Mouse (Mus musculus) right cerebral cortex, postnatal 36 days (tissue): ENCODE measurements around the gene Iqschfp.
A peak's percentile ranks its signal among the peaks of the same experiment; 100 is the strongest.

Experiments
- DNase-seq, 2 experiments: peaks; one replicate each; pipeline ENCODE4 v3.0.0; 2022; ENCODE audit warnings: low spot score in 2 of 2, mixed read lengths in 1 of 2

Iqschfp gene

DNA sequence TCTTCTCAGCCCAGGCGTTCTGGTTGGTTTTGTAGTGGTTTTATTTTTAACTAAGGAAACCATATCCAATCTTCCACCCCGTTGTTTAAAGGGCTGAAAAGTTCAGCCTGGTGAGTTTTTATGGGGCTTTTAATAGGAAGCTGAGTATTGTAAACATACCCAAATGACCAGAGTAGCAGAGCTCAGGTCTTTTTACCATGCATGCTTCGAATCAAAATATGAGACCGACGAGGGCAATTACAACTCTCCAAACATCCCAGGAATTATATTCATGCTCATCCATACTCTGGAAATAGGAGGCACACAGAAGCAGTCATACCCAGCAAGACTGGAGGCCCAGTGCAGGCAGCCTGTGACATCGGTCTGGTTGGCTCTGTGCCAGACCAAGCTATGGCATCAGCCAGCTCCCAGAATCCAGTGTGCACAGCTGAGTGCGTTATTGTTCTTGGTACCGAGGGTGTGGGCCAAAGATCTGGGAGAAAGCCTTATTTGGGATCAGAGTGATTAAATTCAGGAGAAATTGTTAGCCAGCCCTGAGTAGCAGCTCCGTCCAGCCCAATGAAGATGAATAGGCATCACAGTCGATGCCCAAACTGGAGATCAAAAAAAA lies 703.4 kb downstream of the Iqschfp start:
- DNase-seq: no peak

- no peak for DNase-seq
Measured at GRCm38 (mm10) chr3:68596938-68597337, 704.9 kb downstream of the Iqschfp start.

DNA sequence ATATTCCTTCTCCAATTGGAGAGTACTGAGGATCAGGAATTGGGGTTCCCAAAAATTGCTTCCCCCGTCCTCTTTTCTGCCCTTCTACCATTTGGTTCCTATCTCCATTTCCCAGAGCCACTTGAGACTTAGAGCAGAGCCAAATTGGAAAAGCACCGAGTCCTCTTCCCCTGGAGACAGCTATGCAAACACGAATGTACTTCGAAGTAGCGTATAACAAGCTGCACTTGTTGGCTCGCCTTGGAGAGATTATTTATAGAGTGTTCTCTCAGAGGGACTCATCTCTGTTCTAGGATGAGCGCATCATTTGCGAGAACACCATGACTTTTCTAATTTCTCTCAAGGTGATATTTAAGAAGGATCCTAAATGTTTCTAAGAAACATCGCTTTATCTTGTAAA lies 710.9 kb downstream of the Iqschfp start:
- DNase-seq: no peak

- DNase-seq: no peak
Measured at GRCm38 (mm10) chr3:68604467-68604866, 712.4 kb downstream of the Iqschfp start.

DNA sequence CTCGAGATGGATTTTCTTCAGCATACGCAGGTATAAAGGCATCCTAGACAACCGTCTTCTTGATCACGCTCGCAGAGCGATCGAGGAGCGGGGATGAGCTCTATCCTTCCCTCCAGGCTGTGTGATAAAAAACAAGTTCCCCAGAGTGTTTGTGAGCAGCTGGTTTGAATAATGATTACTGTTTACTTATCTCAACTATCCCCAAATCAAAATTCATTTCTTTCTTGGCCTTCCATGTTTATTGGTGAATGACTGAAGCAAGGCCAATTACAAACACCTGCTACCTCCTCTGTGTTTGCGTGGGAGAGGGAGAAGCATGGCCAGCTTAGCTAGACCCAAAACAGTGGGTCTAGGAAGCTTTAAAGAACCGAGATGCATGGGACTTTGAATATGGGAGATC lies 712.9 kb downstream of the Iqschfp start:
- no peak for DNase-seq

DNA sequence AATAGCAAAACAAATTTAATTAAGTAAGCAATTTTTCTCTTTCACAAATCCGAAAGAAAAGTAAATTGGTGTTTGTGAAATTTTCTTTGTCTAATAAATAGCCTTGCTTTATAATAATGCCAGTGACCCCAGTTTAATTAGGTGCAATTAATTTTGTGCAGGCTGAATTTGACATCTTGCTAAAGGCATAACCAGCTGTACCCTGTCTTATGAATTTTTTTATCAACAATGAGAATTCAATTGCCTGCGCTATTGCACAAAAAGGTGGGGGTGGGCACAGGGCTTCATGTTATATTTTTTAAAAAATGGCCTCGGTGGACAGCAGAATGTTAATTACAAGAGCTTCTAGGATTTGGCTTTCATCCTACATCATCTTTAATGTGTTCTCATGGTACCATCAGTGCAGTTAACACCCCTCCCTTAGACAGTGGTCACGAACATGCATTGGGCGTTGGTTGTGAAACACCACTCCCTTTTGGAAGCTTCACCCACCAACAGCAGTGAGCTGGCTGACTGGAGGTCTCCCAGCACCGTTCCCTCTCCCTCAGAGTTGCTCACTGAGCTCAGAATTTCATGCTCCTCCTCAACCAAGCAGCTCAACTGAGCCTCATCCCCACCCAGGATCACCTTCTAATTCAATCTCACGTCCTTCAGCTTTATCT lies 714.0 kb downstream of the Iqschfp start:
- no peak for DNase-seq

DNA sequence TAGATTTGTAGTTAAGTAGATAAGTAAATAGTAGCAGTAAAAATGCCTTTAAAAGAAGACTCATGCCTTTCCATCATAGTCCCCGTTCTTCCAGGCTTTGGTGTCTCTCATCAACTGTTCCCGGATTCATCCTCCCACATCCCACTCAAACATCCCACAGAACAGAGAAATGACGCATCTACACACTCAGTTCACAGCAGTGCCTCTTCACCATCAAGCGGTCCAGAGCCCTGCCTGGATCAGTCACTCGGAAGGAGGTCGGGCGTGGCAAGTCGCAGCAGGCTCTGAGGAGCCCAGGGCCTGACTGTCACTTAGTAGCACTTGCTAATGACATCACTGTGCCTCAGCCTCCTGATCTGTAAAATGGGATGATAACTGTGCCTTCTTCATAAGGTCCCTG lies 714.7 kb downstream of the Iqschfp start:
- DNase-seq: peak in 1 of 2 experiments; percentile 82

GRCm38 (mm10) chr3:68607336-68607735 lies 715.3 kb downstream of the Iqschfp start:
- DNase-seq: no peak

- peak; percentile 90 to 95 for DNase-seq
Measured at GRCm38 (mm10) chr3:68608848-68609497, 716.9 kb downstream of the Iqschfp start.

GRCm38 (mm10) chr3:68610011-68610410 lies 718.0 kb downstream of the Iqschfp start:
- peak in 1 of 2 experiments; percentile 43 for DNase-seq

- DNase-seq: no peak
Measured at GRCm38 (mm10) chr3:68610598-68611261, 718.7 kb downstream of the Iqschfp start.

GRCm38 (mm10) chr3:68615042-68615810 lies 723.2 kb downstream of the Iqschfp start:
- no peak for DNase-seq

DNA sequence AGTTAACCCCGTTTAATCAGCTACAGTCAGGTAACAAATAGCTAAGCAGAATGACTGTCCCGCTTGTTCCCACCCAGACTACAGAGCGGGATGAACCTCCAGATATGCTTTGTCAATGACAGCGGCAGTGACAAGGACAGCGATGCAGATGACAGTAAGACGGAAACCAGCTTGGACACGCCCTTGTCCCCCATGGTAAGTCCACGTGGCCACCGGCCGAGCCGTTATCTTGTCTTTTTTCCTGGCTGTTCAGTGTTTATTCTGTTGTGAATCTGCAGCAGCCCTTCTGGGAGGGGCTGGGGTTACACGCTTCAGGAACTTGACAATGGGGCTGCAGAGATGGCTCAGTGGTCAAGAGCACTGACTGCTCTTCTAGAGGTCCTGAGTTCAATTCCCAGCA lies 724.3 kb downstream of the Iqschfp start:
- no peak for DNase-seq

GRCm38 (mm10) chr3:68617708-68618107 lies 725.7 kb downstream of the Iqschfp start:
- no peak for DNase-seq

- no peak for DNase-seq
Measured at GRCm38 (mm10) chr3:68619097-68619496, 727.1 kb downstream of the Iqschfp start.

GRCm38 (mm10) chr3:68621971-68622370 lies 729.9 kb downstream of the Iqschfp start:
- DNase-seq: no peak

- DNase-seq: no peak
Measured at GRCm38 (mm10) chr3:68623036-68623435, 731.0 kb downstream of the Iqschfp start.

GRCm38 (mm10) chr3:68624471-68624870 lies 732.4 kb downstream of the Iqschfp start:
- DNase-seq: no peak

DNA sequence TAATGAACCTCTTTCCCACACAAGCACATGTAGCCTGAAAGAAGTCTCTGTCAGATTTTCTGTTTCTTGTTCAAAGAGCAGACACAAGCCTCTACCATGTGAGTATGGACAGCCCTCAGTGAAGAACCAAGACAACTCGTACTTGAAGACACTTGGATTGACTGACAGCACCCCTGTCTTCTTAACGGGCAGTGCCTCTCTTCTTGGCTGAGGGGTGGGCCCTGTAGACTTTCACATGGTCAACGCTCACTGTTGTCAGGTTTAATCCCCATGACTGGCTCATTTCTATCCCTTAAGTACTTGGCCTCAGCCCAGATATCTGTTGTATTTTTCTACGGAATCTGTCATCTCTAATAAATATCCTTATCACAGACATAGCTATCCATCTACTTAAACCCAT lies 738.2 kb downstream of the Iqschfp start:
- no peak for DNase-seq

- DNase-seq: no peak
Measured at GRCm38 (mm10) chr3:68630821-68631220, 738.8 kb downstream of the Iqschfp start.

DNA sequence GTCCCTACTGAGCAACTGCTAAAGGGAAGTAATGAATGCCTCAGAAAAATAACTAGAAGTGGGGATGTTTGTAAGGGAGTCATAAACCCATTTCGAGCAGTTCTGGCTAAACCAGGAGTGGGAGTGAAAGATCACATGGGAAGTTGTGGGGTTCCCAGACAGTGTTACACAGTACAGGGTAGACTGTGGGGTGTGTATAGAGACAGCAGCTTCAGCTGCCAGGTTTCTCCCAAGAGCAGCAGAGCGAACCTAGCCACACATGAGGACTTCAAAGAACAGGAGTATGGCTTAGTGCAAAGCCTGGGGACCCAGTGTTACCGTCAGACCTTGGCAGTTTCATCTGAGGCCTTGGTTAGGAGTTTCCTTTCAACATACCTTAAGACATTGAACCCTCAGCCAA lies 740.7 kb downstream of the Iqschfp start:
- DNase-seq: no peak

DNA sequence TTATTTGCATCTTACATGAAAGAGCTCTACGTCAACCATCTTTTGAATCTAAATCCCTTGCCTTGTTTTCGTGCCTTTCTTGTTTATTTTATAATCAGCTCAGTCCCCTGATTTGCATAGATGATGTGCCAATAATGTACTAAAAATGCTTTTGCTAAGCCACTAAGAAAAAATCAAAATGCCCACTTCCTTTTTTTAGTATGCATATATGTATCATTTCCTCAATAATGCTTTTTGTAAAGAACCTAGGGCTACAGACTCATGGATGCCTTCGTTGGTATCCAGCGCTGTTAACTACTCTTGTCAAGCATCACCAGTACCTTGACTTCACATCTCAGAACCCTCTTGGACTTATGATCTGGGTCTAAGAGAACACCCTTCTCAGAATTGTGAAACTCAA lies 741.5 kb downstream of the Iqschfp start:
- DNase-seq: no peak
